Mouse (Mus musculus) CD8-positive naive resting alpha-beta T cell, adult 2 months (primary cell): ENCODE measurements around the gene Pitpnb.

ENCODE experiments used
- DNase-seq, 2 experiments: peaks; one replicate each; pipeline ENCODE4 v3.0.0; 2022; ENCODE audit warnings: low read depth in 2 of 2, low spot score in 2 of 2

The Pitpnb gene

GRCm38 (mm10) chr5:111330417-111331098 is at the start of gene Pitpnb:
TSS of gene Pitpnb (plus strand) at chr5:111330763.
- peak; percentile 99 for DNase-seq

DNA sequence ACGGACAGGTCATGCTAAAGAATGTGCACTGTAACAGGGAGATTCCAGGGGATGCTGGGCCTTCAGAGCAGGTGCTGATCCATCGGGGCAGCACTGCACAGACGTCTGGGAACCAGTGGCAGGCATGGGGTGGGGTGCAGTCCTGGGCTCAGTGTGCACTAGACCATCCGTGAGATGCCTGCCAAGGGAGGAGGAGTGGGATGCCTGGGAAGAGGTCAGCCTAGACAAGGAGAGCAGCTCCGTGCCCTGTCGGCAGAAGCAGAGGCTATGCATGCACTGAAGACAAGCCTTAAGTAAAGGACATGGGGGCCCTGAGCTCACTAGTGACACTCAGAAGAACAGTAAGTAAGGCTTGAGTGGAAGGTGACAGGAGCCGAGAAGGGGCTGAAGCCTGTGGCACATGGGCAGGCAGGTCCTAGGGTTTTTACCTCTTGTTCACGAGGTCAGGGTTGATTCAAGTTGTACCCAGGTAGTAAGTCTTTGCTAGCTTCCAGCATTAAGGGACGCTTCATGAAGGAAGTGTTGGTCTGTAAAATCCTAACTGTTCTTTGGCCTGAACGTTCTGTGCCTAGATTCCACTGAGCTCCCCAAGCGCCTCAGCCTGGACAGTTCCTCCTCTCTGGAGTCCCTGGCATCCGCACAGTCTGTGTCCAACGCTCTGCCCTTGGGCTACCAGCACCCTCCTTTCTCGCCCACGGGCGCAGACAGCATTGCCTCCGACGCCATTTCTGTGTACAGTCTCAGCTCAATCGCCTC is 46.0 kb upstream of the Pitpnb start:
- DNase-seq, result no peak

- no peak for DNase-seq
These were observed 43.0 kb upstream of the Pitpnb start for GRCm38 (mm10) chr5:111287571-111287970.

- DNase-seq, result no peak
These were observed 42.1 kb upstream of the Pitpnb start for GRCm38 (mm10) chr5:111288486-111288885.

- DNase-seq, result no peak
These were observed 40.5 kb upstream of the Pitpnb start for GRCm38 (mm10) chr5:111290071-111290470.

- no peak for DNase-seq
These were observed 38.9 kb upstream of the Pitpnb start for GRCm38 (mm10) chr5:111291639-111292038.

GRCm38 (mm10) chr5:111297801-111298200 is 32.8 kb upstream of the Pitpnb start:
- no peak for DNase-seq

DNA sequence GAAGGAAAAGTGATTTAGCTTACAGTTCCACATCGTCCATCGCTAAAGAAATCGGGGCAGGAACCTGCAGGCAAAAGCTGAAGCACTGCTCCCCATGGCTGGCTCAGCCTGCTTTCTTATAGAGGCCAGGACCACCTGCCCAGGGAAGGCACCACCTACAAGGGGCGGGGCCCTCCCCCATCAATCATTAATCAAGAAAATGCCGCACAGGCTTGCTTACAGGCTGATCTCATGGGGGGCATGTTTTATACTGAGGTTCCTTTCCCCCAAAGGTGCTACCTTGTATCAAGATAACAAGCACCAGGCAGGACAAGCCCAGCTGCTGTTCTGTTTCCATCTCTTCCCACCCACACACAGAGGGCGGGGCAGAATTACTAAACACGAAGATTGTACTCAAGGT is 31.9 kb upstream of the Pitpnb start:
- no peak for DNase-seq

DNA sequence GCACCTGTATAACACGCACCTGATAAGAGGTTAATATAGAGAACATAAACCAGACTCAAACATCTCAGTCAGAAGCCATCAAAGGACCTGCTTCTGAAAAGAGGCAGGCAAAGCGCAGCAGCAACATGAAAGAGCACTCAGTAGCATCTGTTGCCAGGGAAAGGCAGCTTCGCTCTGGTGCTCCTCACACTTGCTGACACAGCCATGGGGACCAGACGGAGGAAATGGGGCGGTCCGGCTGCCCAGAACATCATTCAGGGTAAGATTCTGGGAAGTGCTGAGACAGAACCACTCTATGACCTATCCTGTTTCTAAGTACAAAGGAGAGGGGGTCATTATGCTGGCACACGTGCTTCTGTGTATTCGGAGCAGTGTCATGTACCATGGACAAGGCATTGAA is 29.8 kb upstream of the Pitpnb start:
- DNase-seq, result no peak

- no peak for DNase-seq
These were observed 28.8 kb upstream of the Pitpnb start for GRCm38 (mm10) chr5:111301736-111302135.

DNA sequence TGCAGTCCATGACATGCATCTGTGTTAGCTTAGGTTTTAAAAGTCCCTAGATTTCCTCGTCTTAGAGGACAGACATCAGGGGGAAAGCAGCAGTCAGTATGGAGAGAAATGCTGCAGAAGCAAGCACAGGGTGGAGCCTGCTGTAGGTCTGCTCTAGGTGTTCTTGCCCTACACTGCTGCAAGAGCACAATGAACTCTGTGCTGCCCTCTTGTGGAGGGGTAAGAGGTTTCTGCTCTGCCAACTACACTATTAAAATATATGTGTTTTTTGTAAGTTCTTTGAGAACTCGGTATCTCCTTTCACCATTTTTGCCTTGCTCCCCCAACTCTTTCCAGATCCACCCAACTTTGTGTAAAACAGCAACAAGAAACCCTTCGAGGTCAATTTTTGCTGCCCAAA is 25.8 kb upstream of the Pitpnb start:
- no peak for DNase-seq

DNA sequence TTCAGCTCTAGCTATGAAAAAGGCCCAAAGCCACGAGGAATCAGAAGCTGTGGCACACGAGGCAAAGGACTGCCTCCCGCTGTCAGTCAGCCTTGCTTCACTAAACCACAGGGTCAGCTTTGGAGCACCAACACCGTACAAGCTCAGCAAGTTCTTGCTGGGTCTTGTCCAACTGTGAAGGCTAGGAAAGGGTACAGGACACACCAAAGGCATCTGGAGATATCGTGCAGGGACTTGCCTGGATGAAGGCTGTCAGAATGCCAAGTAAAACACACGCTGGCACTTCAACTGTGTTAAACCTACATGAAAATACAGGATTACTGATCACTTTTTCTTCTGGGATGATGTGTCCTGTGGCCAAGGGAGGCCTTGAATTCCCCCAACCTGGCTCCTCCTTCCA is 20.4 kb upstream of the Pitpnb start:
- no peak for DNase-seq

- DNase-seq, result no peak
These were observed 16.7 kb upstream of the Pitpnb start for GRCm38 (mm10) chr5:111313833-111314232.

DNA sequence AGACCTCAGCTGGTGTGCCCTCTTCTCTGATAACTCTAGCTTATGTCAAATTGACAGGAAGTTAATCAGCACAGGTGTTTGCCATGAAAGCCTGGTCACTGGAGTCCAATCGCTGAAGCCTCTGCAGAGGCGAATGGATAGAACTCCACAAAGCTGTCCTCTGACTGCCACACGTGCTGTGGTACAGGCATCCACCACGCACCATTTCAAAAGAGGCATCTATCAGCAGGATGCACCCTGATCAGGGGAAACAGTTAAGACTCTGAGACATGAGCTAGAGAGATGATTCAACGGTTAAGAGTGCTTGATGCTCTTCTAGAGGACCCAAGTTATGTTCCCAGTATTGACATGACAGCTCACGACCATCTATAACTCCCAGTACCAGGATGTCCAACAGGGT is 15.5 kb upstream of the Pitpnb start:
- DNase-seq, result no peak

DNA sequence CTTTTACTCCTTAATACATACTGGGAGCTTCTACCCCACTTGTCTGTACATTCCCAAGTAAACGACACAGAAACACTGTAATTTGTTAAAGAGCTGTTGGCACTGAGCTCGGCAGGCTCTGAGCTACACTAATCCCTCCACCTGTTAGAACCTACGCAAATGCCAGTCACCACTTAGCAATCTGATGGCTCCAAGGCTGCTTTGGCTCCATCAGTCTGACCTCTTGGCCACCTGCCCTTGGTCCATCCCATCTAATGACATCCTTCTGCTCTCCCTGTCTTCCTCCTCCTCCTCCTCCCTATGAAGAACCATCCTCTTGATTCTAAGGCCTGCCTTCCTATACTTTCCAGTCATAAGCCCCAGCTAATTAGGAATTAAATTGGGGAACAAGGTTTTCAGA is 13.0 kb upstream of the Pitpnb start:
- DNase-seq, result no peak

GRCm38 (mm10) chr5:111318946-111319345 is 11.6 kb upstream of the Pitpnb start:
- no peak for DNase-seq

- DNase-seq, result no peak
These were observed 4.8 kb upstream of the Pitpnb start for GRCm38 (mm10) chr5:111325813-111326212.

DNA sequence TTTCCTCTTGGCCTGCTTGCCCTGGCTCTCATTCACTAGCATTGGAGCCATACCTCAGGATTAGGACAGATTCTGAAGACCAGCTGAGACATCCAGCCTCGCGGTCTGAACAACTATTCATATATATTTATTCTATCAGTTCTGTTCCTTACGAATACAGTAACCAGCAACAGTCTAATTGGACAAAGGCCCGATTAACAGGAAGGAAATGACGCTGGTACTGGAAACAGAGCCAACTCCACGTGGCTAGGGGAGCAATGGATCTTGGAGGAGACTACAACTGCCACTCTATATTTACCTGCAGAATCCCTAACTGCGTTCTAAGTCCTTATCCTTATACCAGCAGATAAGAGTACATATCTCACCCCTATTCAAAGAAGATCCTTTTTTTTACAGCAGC is 3.1 kb upstream of the Pitpnb start:
- DNase-seq, result no peak

DNA sequence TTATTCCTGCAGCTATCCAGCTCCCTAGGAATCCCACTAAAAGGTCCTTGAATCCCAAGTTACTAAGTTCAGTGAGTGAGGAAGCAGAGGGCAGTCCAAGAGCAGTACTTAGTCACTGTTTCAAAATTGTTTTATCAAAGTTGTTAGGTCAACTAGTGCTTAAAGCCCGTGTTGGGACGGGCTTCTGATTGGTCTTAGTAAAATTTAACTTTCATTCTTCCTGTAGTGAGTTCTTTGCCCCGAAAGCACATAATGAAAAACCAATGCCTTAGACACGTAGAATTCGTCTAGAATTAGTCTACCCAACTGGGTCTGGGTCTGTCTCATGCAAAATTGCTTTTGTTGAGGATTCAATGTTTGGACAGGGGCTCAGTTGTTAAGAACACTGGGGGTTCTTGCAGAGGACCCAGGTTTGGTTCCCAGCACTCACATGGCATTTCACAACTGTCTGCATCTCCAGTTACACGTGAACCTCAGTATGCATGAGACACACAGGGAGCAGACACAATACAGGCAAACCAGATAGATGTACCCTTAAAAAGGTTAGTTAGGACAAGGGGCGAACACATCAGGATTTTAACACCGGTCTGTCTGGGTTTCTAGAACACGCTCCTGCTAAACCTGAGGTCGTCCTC is 664 bp upstream of the Pitpnb start:
- DNase-seq, result no peak

- DNase-seq, result no peak
These were observed 504 bp downstream of the Pitpnb start for GRCm38 (mm10) chr5:111331099-111331435.

DNA sequence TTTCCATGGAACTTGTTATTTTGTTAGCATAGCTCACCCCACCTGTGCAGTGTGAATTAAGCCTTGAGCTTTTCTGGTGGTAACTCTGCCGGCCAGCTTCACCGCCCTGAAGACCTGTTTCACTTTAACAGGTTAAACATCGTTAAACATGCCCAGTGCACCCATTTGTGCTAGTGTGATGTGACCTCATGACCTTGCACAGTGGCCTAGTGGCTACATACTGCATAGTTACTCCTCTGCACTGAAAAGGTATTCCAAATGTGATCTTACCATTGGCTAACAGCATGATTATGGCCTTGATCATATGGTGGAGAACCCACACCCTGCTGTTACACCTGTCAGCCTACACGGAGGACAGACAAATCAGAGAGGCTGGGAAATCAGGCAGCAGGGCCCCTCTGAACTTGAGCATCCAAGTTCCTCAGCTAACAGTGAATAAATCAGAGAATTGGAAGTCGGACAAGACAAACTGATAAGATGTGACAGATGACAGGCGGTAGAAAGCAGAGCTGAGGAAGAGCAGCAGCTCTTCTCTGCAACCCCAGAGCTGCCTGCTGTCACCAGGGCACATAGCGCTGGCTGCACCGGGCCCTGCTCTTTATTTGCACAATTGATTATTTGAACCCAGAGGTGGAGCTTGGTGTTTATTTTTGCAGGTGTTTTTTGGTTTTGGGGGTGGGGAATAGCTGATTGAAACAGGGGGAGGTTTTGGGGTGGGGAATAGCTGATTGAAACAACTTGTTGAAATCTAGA is 5.6 kb downstream of the Pitpnb start:
- DNase-seq, result no peak

DNA sequence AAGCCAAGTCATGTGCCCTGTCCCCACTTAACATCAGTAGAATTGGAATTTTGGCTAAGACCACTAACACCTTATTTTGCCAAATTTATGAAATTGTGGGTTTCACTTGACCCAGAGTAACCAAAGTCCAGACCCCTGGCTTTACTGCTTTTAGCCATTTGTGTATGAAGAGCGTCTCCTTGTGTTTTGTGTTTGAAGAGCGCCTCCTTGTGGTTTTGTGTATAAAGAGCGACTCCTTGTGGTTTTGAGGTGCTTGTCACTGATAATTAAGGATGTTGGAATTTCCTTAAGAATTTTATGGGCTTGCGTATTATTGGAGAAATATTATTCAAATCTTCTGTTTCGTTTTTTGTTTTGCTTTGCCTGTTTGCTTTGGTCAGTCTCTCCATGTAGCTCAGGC is 11.0 kb downstream of the Pitpnb start:
- peak in 1 of 2 experiments; percentile 11 for DNase-seq
